Mouse (Mus musculus): Measurements from ENCODE around the gene Synj2.

DNA sequence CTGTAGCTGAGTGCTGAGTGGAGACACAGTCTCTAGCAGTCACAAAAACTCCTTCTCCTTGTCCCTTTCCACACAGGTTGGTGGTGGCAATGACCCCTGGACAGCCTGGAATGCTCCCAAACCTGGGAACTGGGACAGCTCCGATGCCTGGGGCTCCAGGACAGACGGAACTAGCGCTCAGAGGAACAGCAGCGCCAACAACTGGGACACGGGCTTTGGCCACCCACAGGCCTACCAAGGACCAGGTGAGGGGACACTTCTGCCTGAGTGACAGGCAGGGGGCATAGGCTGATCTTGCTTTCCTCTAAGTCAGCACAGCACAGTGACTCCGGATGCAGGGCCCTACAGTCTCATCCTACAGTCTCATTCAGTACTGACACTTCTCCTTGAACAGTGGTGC, 41.8 kb upstream of the Synj2 start:
- TF ChIP-seq CTCF (IDR thresholded peaks at IDR 0.05; ENCODE audit: low read depth) (no peak), EP300 (IDR thresholded peaks at IDR 0.05; ENCODE audit: low read depth) (no peak)
